Mouse (Mus musculus) intestine, postnatal 0 days (tissue): ENCODE measurements at regions not wholly inside any gene's neighbourhood (a gene's known extent, or its start where the extent isn't known, plus 50 kb on each side); places are given as distances from the start of the nearest gene placed in this dataset.

ENCODE experiments used
- ATAC-seq: fragments of 200-750 bp; cut with Nextera tagmentation; 2 replicates; pipeline ENCODE4 v1.8.0; 2017; ENCODE audit warnings: mild to moderate bottlenecking, moderate TSS enrichment, moderate library complexity
- H3K27ac ChIP-seq: fragments of 300-500 bp; sonication (generic); 2 replicates; pipeline ENCODE4 v1.5.1; 2014; ENCODE audit warnings: mild to moderate bottlenecking, low read depth, low read length, moderate library complexity
- H3K27me3 ChIP-seq: fragments of 300-500 bp; sonication (generic); replicated peaks from 2 replicates; pipeline ENCODE4 v1.6.1; 2014; ENCODE audit warnings: low read length, mixed read lengths; ENCODE audit not compliant: control insufficient read depth, insufficient read depth
- H3K36me3 ChIP-seq: fragments of 300-500 bp; sonication (generic); 2 replicates; pipeline ENCODE4 v1.6.1; 2014; ENCODE audit warnings: mild to moderate bottlenecking, moderate library complexity; ENCODE audit not compliant: control insufficient read depth, insufficient read depth
- H3K4me1 ChIP-seq: fragments of 300-500 bp; sonication (generic); replicated peaks from 2 replicates; pipeline ENCODE4 v1.6.1; 2014; ENCODE audit warnings: antibody characterized with exemption, low read length, mixed read lengths; ENCODE audit not compliant: control insufficient read depth, insufficient read depth
- H3K4me2 ChIP-seq: fragments of 300-500 bp; sonication (generic); replicated peaks from 2 replicates; pipeline ENCODE4 v1.6.1; 2014; ENCODE audit warnings: low read depth, mild to moderate bottlenecking, moderate library complexity
- H3K4me3 ChIP-seq: fragments of 300-500 bp; sonication (generic); 2 replicates; pipeline ENCODE4 v1.5.1; 2014; ENCODE audit warnings: low read depth, low read length
- H3K9ac ChIP-seq: fragments of 300-500 bp; sonication (generic); 2 replicates; pipeline ENCODE4 v1.6.1; 2014; ENCODE audit warnings: mild to moderate bottlenecking, low read depth, low read length
- H3K9me3 ChIP-seq: fragments of 300-500 bp; sonication (generic); 2 replicates; pipeline ENCODE4 v1.6.1; 2016; ENCODE audit warnings: mixed run types; ENCODE audit not compliant: control insufficient read depth
- CTCF ChIP-seq: sonication (generic); IDR thresholded peaks from 2 replicates; pipeline ENCODE4 v1.5.1; 2016; ENCODE audit warnings: low read depth, mild to moderate bottlenecking, control low read depth, antibody characterized with exemption, moderate library complexity
- WGBS: fragments of 180-500 bp; shearing (Covaris S2); extraction: QIAGEN DNeasy Blood & Tissue Kit; methylation state at CpG from one replicate; pipeline ENCODE4 v1.1.7; 2014; 5-methylcytosine and 5-hydroxymethylcytosine counted together

- no peak for TF ChIP-seq CTCF
Measured at GRCm38 (mm10) chr17:15918609-15919008, 87.8 kb upstream of the Rgmb start.

DNA sequence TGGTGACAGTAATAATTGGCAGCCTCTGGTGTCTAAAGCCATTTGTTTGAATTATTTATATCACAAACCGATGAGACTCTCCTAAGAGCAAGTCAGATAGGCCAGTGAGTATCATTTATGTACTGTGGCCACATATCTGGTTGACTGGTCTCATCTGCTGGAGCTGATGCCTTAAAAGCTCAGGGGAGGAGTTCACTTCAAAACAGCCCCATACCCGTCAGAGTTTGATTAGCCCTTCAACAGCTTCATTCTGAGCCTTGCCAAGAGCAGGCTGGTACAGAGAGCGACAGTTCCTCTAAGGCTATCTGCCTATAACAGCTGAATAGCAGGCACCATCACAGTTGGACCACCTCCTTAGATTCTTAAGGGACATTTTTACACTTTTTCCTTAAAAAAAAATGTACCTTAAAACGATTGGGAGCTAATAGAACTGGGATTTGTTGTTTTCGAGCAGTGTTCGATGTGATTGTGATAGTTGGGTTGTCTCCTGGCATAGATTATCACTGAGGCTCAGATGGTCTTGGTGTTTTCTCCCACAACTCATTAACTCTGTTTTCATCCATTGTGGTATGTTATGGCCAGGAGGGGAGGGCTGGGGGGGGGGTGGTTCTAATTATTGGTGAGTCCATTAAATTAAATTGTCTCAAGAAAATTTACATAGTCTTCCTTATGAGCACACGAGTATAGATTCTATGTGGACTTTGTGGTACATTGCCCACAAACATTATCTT, 68.0 kb upstream of the Rgmb start:
- no peak overlapping the region for H3K9ac ChIP-seq
- no peak overlapping the region for H3K4me3 ChIP-seq
- ATAC-seq: no peak
- no peaks in the 10 kb centered on the region for H3K36me3 ChIP-seq
- TF ChIP-seq CTCF: no peak
- H3K27me3 ChIP-seq: no peaks in the 10 kb centered on the region
- no peak overlapping the region for H3K4me2 ChIP-seq
- H3K9me3 ChIP-seq: no peaks in the 10 kb centered on the region
- 79% methylated on average over 7 of the region's 7 CpGs for WGBS
- no peaks in the 10 kb centered on the region for H3K4me1 ChIP-seq
- H3K27ac ChIP-seq: no peak overlapping the region

More at GRCm38 (mm10) chr17:15918609-15919008, 87.8 kb upstream of the Rgmb start:
- Histone ChIP-seq H3K4me3 (no peak overlapping the region), H3K27me3 (no peaks in the 10 kb centered on the region), H3K4me1 (no peaks in the 10 kb centered on the region), H3K9ac (no peak overlapping the region), H3K27ac (no peak overlapping the region), H3K4me2 (no peak overlapping the region), H3K9me3 (no peaks in the 10 kb centered on the region), H3K36me3 (no peaks in the 10 kb centered on the region)
- 54% methylated on average over 4 of the region's 4 CpGs for WGBS
- ATAC-seq: no peak

DNA sequence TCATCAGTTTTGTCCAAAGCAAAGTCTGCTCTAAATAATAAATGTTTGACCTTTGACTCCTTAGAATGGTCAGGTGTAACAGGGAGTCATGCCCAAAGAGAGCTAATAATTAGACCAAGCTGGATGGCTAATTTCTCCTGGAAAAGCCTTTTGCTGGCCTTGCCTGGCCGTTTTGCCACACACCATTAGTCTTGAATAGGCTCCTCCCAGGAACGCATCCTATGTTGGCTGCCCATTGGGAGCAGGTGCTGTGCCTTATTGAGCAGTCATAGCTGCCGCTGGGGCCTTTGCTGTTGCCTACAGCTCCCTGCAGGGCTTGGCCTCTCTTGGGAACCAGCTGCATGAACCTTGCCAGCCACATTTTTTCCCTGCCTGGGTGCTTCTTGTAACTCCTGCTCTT, 65.1 kb upstream of the Rgmb start:
- H3K4me1 ChIP-seq: no peaks in the 10 kb centered on the region
- H3K27me3 ChIP-seq: no peaks in the 10 kb centered on the region
- H3K9ac ChIP-seq: no peak overlapping the region
- H3K4me2 ChIP-seq: no peak overlapping the region
- H3K4me3 ChIP-seq: no peak overlapping the region
- no peak for ATAC-seq
- 63% methylated on average over 3 of the region's 3 CpGs for WGBS
- H3K27ac ChIP-seq: no peak overlapping the region
- H3K9me3 ChIP-seq: no peaks in the 10 kb centered on the region
- no peak for TF ChIP-seq CTCF
- no peaks in the 10 kb centered on the region for H3K36me3 ChIP-seq

DNA sequence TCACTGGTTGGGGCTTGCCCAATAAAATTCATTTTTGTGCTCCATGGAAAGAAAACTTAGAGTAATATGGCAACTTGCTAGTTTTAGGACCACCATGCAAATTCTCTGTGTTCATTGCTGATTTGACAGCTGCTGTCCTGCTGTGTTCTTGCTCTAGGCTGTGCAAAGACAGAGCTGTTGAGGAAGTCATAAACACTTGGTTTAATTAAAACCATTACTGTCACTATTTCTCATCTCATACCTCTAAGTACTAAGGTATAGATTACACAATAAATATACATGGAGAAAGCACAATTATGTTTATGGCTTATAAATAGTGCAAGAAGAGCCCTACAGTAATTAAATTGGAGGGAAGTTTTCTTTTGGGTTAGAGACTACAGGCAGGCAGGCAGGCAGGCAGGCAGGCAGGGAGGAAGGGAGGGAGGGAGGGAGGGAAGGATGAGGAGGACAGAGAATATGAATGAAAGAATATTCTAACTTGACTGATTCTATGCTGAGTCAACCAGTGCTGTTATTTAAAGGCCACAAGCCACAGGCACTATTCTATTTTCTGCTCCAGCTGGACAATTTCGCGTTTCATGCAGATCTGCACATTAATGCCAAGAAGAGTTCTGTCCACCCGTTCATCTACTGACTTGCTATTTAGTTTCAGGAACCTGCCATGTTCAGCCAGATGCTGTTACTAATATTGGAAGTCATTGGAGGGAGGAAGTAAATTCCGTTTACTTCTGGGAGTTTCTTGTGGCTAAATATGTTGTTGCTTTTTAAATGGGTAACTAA, 61.2 kb upstream of the Rgmb start:
- no peaks in the 10 kb centered on the region for H3K36me3 ChIP-seq
- H3K27me3 ChIP-seq: no peaks in the 10 kb centered on the region
- no peaks in the 10 kb centered on the region for H3K4me1 ChIP-seq
- no peak overlapping the region for H3K4me3 ChIP-seq
- ATAC-seq: no peak
- WGBS: 58% methylated on average over 4 of the region's 4 CpGs
- H3K9me3 ChIP-seq: no peaks in the 10 kb centered on the region
- no peak overlapping the region for H3K27ac ChIP-seq
- TF ChIP-seq CTCF: no peak
- H3K4me2 ChIP-seq: no peak overlapping the region
- no peak overlapping the region for H3K9ac ChIP-seq

- Histone ChIP-seq H3K9ac (no peak overlapping the region), H3K27me3 (no peaks in the 10 kb centered on the region), H3K36me3 (no peaks in the 10 kb centered on the region), H3K4me3 (no peak overlapping the region), H3K27ac (no peak overlapping the region), H3K4me2 (no peak overlapping the region), H3K9me3 (no peaks in the 10 kb centered on the region), H3K4me1 (no peaks in the 10 kb centered on the region)
- ATAC-seq: no peak
- TF ChIP-seq CTCF: no peak
- WGBS: 93% methylated on average over 4 of the region's 4 CpGs
Measured at GRCm38 (mm10) chr17:15890595-15891140, 59.8 kb upstream of the Rgmb start.

DNA sequence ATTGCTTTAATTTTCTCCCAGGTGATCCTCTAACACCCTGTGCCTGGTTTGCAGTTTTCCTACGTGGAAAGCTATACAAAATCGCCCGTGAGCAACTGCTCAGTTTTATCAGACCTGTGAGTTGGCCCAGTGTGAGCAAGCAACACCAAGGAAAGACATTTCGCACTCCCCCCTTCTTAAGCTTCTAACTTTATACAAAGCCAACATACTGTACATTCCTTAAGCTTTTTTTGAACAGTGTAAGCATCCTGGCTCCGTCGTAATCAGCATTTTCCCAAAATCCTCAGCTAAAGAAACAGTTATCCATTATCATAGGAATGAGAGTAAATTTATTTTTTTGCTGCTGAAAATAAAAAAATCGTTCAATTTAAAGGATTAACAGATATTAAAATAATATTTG, 52.0 kb upstream of the Rgmb start:
- H3K27ac ChIP-seq: no peak overlapping the region
- 65% methylated on average over 7 of the region's 7 CpGs for WGBS

More for the DNA sequence above, 52.0 kb upstream of the Rgmb start:
- Histone ChIP-seq H3K4me3 (no peak overlapping the region), H3K27me3 (no peaks in the 10 kb centered on the region), H3K9me3 (no peaks in the 10 kb centered on the region), H3K4me1 (no peaks in the 10 kb centered on the region), H3K36me3 (no peaks in the 10 kb centered on the region), H3K4me2 (no peak overlapping the region), H3K9ac (no peak overlapping the region)
- no peak for TF ChIP-seq CTCF
- ATAC-seq: no peak
